Mouse (Mus musculus) hindbrain, embryonic 15.5 days (tissue): ENCODE measurements at regions not wholly inside any gene's neighbourhood (a gene's known extent, or its start where the extent isn't known, plus 50 kb on each side); places are given as distances from the start of the nearest gene placed in this dataset.

Experiments
- ATAC-seq: fragments of 200-750 bp; cut with Nextera tagmentation; 2 replicates; pipeline ENCODE4 v1.8.0; 2017; ENCODE audit warnings: low read depth, moderate number of reproducible peaks, moderate TSS enrichment; ENCODE audit not compliant: low FRiP score
- H3K27ac ChIP-seq: fragments of 300-500 bp; sonication (generic); replicated peaks from 2 replicates; pipeline ENCODE4 v1.5.1; 2015; ENCODE audit warnings: mild to moderate bottlenecking, inconsistent platforms
- H3K27me3 ChIP-seq: fragments of 300-500 bp; sonication (generic); 2 replicates; pipeline ENCODE4 v1.6.1; 2015; ENCODE audit warnings: control low read depth, inconsistent platforms
- H3K36me3 ChIP-seq: fragments of 300-500 bp; sonication (generic); 2 replicates; pipeline ENCODE4 v1.6.1; 2015; ENCODE audit warnings: control low read depth, inconsistent platforms
- H3K4me1 ChIP-seq: fragments of 300-500 bp; sonication (generic); replicated peaks from 2 replicates; pipeline ENCODE4 v1.6.1; 2015; ENCODE audit warnings: control low read depth, inconsistent platforms
- H3K4me2 ChIP-seq: fragments of 300-500 bp; sonication (generic); 2 replicates; pipeline ENCODE4 v1.6.1; 2015; ENCODE audit warnings: moderate library complexity, mild to moderate bottlenecking, inconsistent platforms
- H3K4me3 ChIP-seq: fragments of 300-500 bp; sonication (generic); 2 replicates; pipeline ENCODE4 v1.5.1; 2015; ENCODE audit warnings: mild to moderate bottlenecking, inconsistent platforms
- H3K9ac ChIP-seq: fragments of 300-500 bp; sonication (generic); 2 replicates; pipeline ENCODE4 v1.6.1; 2015; ENCODE audit warnings: inconsistent platforms
- H3K9me3 ChIP-seq: fragments of 300-500 bp; sonication (generic); 2 replicates; pipeline ENCODE4 v1.6.1; 2016; ENCODE audit warnings: control low read depth, inconsistent platforms
- WGBS: fragments of 180-500 bp; shearing (Covaris S2); methylation state at CpG from one replicate; pipeline ENCODE4 v1.1.7; 2015; 5-methylcytosine and 5-hydroxymethylcytosine counted together

DNA sequence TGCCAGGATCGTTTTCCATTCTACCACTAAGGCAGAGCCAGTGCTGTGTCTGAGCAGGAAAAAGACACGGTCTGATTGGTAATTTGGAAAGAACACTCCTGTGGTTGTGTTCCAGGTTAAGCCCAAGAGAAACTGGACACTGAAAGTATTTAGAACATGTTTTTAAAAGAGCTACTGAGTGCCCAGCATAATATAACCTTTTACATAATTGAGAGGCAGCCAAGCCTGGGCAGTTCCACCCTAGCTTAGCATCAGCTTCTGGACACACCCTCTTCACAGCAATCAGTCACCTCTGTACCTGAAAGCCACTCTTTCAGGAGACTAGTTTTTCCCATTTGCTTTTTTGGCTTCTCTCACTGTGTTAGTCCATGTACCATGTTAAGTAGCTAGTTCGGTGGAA, 1379.4 kb upstream of the A1bg start:
- no peak overlapping the region for H3K9ac ChIP-seq
- 95% methylated on average over 3 of the region's 3 CpGs for WGBS
- no peak overlapping the region for H3K4me3 ChIP-seq
- H3K27ac ChIP-seq: no peak overlapping the region
- no peaks in the 10 kb centered on the region for H3K9me3 ChIP-seq
- H3K27me3 ChIP-seq: no peaks in the 10 kb centered on the region
- no peak overlapping the region for H3K4me2 ChIP-seq
- no peak for ATAC-seq
- no peaks in the 10 kb centered on the region for H3K4me1 ChIP-seq
- H3K36me3 ChIP-seq: no peaks in the 10 kb centered on the region

DNA sequence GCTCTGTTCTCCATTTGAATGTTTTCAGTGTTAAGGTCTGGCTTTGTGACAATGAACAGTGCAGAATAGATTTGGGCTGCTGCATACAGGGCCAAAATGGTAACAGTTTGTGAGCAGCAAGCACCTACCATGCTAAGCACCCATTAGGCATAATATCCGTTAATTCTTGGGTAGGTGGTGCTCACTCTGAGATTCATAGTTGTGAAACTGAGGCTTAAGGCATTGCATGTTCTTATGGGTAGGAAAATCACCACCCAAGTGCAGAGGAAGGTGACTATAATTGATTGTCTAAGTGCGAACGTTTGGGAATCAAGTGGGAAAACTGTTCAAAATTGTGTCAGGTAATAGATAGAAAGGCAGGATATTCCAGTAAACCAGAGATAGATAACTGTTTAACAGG, 1378.8 kb upstream of the A1bg start:
- no peak overlapping the region for H3K4me2 ChIP-seq
- no peaks in the 10 kb centered on the region for H3K9me3 ChIP-seq
- no peak overlapping the region for H3K4me3 ChIP-seq
- no peaks in the 10 kb centered on the region for H3K27me3 ChIP-seq
- H3K9ac ChIP-seq: no peak overlapping the region
- no peak overlapping the region for H3K27ac ChIP-seq
- no peaks in the 10 kb centered on the region for H3K36me3 ChIP-seq
- ATAC-seq: no peak
- WGBS: 89% methylated on average over 3 of the region's 3 CpGs
- no peaks in the 10 kb centered on the region for H3K4me1 ChIP-seq

DNA sequence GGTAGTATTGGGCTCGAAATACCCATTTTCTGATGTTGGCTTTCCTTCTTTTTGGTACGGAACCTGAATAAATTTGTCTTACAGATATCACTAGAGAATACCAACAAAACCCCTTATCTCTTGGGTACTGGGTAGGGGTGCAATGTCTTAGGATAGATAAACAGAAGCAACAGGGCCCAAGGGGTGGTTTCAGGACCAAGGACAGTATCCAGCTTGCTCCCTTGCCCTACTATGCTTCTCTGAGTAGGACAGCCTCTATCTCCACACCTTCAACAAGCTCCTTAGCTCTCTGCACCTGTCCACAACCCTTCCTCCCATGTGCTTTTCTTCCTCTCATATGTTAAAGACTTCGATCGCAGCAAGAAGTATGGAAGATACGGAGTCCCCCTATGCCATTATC, 1374.3 kb upstream of the A1bg start:
- Histone ChIP-seq H3K27me3 (no peaks in the 10 kb centered on the region), H3K36me3 (no peaks in the 10 kb centered on the region), H3K27ac (no peak overlapping the region), H3K4me2 (no peak overlapping the region), H3K9me3 (no peaks in the 10 kb centered on the region), H3K4me3 (no peak overlapping the region), H3K4me1 (peaks cover 8% of the 10 kb centered on the region), H3K9ac (no peak overlapping the region)
- ATAC-seq: no peak
- WGBS: 91% methylated on average over 5 of the region's 5 CpGs

- peaks cover 8% of the 10 kb centered on the region for H3K4me1 ChIP-seq
- no peaks in the 10 kb centered on the region for H3K27me3 ChIP-seq
- H3K4me3 ChIP-seq: no peak overlapping the region
- H3K9me3 ChIP-seq: no peaks in the 10 kb centered on the region
- no peak overlapping the region for H3K27ac ChIP-seq
- no peak for ATAC-seq
- no peak overlapping the region for H3K9ac ChIP-seq
- H3K36me3 ChIP-seq: no peaks in the 10 kb centered on the region
- 33% methylated on average over 8 of the region's 8 CpGs for WGBS
- no peak overlapping the region for H3K4me2 ChIP-seq
Observed at GRCm38 (mm10) chr15:62295233-62295927, 1372.6 kb upstream of the A1bg start.

DNA sequence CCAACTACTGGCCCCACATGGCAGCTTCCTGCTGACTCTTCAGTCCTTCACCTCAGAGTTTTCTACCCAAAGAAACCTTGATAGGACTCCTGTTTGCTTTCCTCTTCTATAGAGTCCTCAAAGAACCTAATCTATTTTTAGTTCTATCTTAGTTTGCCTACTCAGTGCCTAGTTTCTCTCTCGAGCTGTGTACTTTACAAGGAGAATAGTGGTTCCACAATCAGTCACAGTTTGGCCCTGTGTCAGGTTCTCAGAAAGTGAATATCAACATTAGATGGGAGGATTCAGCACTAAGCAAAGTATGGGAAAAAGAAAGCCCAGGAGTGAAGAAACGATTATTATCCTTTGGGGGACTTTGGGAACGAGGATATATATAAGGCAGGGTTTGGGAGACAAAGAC, 1372.0 kb upstream of the A1bg start:
- ATAC-seq: no peak
- 57% methylated on average over 3 of the region's 3 CpGs for WGBS
- Histone ChIP-seq H3K4me3 (no peak overlapping the region), H3K4me2 (no peak overlapping the region), H3K4me1 (peaks cover 8% of the 10 kb centered on the region), H3K36me3 (no peaks in the 10 kb centered on the region), H3K9me3 (no peaks in the 10 kb centered on the region), H3K27me3 (no peaks in the 10 kb centered on the region), H3K27ac (no peak overlapping the region), H3K9ac (no peak overlapping the region)

DNA sequence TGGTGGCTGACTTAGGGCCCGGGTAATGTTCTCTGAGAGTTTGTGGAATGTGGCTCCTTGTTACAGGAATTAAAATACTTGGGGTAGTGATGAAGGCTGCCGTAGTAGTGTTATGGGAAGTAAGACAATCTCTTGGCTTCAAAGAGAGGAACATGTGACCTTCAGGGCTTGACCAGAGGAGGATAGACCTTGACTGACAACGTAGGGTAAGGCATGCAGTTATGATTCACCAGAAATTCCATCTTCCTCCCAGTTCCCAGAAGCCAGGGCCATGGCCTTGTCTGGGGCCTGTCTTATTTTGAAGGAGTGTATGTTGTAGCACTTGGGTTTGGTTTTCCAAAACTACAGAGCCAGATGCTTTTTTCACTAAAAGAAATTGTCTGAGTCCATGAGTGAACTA, 1370.1 kb upstream of the A1bg start:
- H3K36me3 ChIP-seq: no peaks in the 10 kb centered on the region
- H3K4me3 ChIP-seq: no peak overlapping the region
- WGBS: 81% methylated on average over 3 of the region's 3 CpGs
- H3K27ac ChIP-seq: no peak overlapping the region
- no peak overlapping the region for H3K9ac ChIP-seq
- no peak for ATAC-seq
- peaks cover 8% of the 10 kb centered on the region for H3K4me1 ChIP-seq
- no peaks in the 10 kb centered on the region for H3K9me3 ChIP-seq
- no peaks in the 10 kb centered on the region for H3K27me3 ChIP-seq
- no peak overlapping the region for H3K4me2 ChIP-seq

GRCm38 (mm10) chr15:62290687-62291086, 1367.9 kb upstream of the A1bg start:
- H3K4me3 ChIP-seq: no peak overlapping the region
- no peak overlapping the region for H3K9ac ChIP-seq
- H3K27me3 ChIP-seq: no peaks in the 10 kb centered on the region
- no peaks in the 10 kb centered on the region for H3K9me3 ChIP-seq
- 87% methylated on average over 4 of the region's 4 CpGs for WGBS
- peaks cover 8% of the 10 kb centered on the region for H3K4me1 ChIP-seq
- no peak overlapping the region for H3K4me2 ChIP-seq
- no peaks in the 10 kb centered on the region for H3K36me3 ChIP-seq
- ATAC-seq: no peak
- no peak overlapping the region for H3K27ac ChIP-seq

DNA sequence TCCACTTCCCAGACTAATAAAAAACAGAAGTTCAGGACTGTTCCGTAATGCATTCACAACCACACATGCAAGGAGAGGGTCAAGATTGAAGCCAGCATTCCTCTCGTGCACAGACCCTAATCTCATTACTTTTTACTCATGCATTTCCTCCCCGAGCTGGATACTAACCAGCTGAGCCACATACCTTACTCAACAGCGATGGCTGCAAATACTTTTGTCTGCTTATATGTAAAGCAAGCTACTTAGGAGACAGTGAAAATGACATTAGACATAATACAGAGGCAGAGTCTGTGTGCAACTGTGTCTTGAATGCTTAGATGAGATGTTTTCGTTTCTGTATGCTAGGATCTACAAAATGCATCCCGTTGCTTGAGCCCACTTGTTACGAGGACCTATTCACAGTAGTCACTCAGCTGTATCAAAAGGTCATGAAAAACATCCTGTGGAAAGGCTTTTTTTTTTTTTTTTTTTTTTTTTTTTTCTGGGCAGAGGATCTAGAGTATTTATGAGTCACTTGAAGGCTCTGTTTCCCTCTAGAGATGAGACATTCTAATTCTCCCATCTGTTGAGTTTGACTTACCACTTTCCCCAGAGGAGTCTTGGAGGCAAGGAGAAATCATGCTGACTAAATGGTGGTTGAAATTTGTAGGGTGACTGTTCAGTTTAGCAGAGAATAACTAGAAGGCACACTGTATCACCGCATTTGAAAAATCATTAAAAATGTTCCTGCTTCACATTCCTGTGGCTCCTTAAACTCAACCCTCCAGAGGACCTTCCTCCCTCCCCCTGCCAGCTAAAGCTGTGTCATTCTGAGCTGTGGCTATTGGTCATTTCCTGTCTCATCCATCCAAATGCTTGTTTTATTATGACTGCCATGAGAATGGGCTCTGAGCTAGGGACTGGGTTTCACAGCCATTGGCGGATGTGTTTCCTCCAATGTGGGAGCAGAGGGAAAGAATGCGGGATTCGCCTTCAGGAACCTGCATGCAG, 1364.1 kb upstream of the A1bg start:
- Histone ChIP-seq H3K4me1 (peaks cover 13% of the 10 kb centered on the region; the same call in 1 of the 2 replicates), H3K4me3 (no peak overlapping the region), H3K27ac (no peak overlapping the region), H3K9ac (no peak overlapping the region), H3K9me3 (no peaks in the 10 kb centered on the region), H3K27me3 (no peaks in the 10 kb centered on the region), H3K36me3 (no peaks in the 10 kb centered on the region), H3K4me2 (no peak overlapping the region)
- no peak for ATAC-seq
- 53% methylated on average over 11 of the region's 11 CpGs for WGBS

GRCm38 (mm10) chr15:62284606-62285531, 1362.1 kb upstream of the A1bg start:
- Histone ChIP-seq H3K4me2 (no peak overlapping the region), H3K27ac (peak overlapping the region; percentile 21; the same call in 1 of the 2 replicates), H3K4me1 (peaks cover 13% of the 10 kb centered on the region; the same call in 1 of the 2 replicates), H3K9me3 (no peaks in the 10 kb centered on the region), H3K9ac (no peak overlapping the region), H3K36me3 (no peaks in the 10 kb centered on the region), H3K27me3 (no peaks in the 10 kb centered on the region), H3K4me3 (no peak overlapping the region)
- WGBS: 71% methylated on average over 7 of the region's 7 CpGs
- ATAC-seq: peak; percentile 59; the same call in 1 of the 2 replicates

GRCm38 (mm10) chr15:62283661-62284429, 1361.0 kb upstream of the A1bg start:
- Histone ChIP-seq H3K27me3 (no peaks in the 10 kb centered on the region), H3K4me3 (no peak overlapping the region), H3K27ac (0 out of 2 replicates have a peak overlapping the region, but pooled peaks have one; percentile 21), H3K4me2 (no peak overlapping the region), H3K4me1 (peaks cover 13% of the 10 kb centered on the region; the same call in 1 of the 2 replicates), H3K9me3 (no peaks in the 10 kb centered on the region), H3K9ac (no peak overlapping the region), H3K36me3 (no peaks in the 10 kb centered on the region)
- 65% methylated on average over 6 of the region's 6 CpGs for WGBS
- no peak for ATAC-seq

DNA sequence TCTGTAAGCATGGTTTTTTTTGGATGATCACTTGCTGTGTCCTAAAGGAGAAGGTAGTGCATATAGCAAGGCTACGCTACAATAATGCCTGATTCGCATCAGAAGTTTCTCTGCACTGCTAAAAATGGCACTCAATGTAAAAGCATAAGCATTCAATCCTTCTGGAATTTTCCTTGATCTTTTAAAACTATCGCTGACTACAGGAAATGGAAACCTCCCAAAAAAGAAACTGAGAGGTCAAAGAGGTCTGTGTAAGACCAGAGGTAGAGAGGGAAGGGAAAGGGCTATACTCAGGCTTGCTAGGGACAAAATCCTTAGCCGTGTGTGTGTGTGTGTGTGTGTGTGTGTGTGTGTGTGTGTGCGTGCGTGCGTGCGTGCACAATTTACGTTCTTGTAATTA, 1359.8 kb upstream of the A1bg start:
- no peak overlapping the region for H3K4me3 ChIP-seq
- no peak overlapping the region for H3K9ac ChIP-seq
- peaks cover 13% of the 10 kb centered on the region; the same call in 1 of the 2 replicates for H3K4me1 ChIP-seq
- ATAC-seq: no peak
- H3K27me3 ChIP-seq: no peaks in the 10 kb centered on the region
- H3K36me3 ChIP-seq: no peaks in the 10 kb centered on the region
- WGBS: 84% methylated on average over 9 of the region's 9 CpGs
- H3K27ac ChIP-seq: no peak overlapping the region
- no peak overlapping the region for H3K4me2 ChIP-seq
- H3K9me3 ChIP-seq: no peaks in the 10 kb centered on the region
